Mouse (Mus musculus): ENCODE measurements around the gene Slc12a5. TPM values are rescaled to one million over a fixed set of nuclear protein-coding genes. Genes with fewer than 3 reads are reported as not detected.
A peak's percentile ranks its signal among the peaks of the same experiment; 100 is the strongest.

Slc12a5 gene
- total RNA-seq, 2 experiments from 2014 or later, result 0.36 to 0.53 TPM

DNA sequence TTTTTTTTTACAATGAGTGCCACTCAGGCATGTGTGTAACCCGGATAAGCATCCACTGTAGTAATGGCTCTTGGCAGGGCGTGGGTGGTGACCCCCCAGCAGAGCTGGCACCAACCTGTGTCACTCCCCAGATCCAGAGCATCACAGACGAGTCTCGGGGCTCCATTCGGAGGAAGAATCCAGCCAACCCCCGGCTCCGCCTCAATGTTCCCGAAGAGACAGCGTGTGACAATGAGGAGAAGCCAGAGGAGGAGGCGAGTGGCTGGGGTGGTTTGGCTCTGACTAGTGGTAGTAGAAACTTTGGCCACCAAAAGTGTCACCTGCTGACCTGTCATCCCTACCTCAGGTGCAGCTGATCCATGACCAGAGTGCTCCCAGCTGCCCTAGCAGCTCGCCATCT is 35.4 kb downstream of the Slc12a5 start:
- intact Hi-C loops (cut with DNase I), result no loop called here
- TF ChIP-seq CTCF (IDR thresholded peaks at IDR 0.05), result no peak
- DNase-seq, result no peak
- Histone ChIP-seq H3K27ac (no peak overlapping the region), H3K4me3 (no peak overlapping the region)

- DNase-seq, result peak; percentile 25
- TF ChIP-seq CTCF (IDR thresholded peaks at IDR 0.05), result no peak
- Histone ChIP-seq H3K27ac (peak overlapping the region; percentile 16), H3K4me3 (peak overlapping the region; percentile 70)
- intact Hi-C loops (cut with DNase I), result no loop called here
Measured at GRCm38 (mm10) chr2:164996848-164997720, 36.5 kb downstream of the Slc12a5 start.

DNA sequence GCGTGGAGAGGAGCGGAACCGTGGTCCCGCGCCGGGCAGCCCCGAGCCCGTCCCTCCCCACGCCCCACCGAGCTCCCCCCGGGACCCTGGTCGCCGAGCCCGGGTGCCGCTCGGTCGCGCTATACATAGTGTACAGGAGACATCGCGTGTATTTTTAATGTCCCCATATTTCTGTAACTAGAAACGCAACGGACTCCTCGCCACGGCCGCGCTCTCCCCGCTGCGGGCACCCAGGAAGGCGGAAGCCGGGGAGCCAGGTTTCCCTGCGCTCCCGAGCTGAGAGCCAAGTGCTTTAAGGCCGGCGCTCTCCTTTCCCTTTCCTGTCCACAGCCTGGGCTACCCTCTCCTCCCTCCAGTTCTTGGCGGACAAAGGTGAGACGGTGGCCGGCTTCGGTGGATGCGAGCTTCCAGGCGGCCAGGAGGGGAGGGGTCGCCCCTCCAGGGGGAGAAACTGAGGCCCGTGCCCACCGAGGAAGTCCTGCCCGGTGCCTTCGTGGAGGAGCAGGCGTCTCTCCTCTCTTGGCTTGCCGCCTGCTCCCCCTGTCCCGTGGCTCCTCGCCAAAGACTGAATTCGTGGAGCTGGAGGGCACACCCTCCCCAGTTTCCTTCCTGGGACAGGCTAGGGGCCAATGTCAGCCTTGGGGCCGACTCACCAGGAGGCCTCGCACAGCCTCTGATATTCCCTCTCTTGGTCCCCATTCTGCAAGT is 37.3 kb downstream of the Slc12a5 start:
- intact Hi-C loops (cut with DNase I), result no loop called here
- TF ChIP-seq CTCF (IDR thresholded peaks at IDR 0.05), result no peak
- Histone ChIP-seq H3K4me3 (peak overlapping the region; percentile 70), H3K27ac (peak overlapping the region; percentile 16)
- peak; percentile 51 for DNase-seq

DNA sequence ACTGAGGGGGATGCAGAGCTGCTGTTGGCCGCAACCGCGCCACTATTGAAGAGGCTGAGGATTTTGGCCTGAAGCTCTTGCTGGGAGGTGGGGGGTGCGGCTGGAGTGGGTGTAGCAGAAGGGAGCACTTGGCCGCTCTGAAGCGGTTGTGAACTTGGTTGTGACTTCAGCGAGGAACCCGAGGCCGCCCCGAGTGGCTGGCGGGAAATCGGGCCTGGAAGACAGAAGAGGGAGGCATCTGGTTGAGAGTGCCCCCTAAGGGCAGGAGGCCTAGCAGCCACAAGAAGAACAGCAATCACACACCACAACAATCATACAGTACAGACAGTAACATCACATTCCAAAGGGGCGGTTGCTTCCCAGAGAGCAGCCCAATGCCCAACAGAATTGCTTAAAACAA is 41.4 kb downstream of the Slc12a5 start:
- no peak for DNase-seq
- no peak overlapping the region for H3K27ac ChIP-seq
- TF ChIP-seq CTCF (IDR thresholded peaks at IDR 0.05), result no peak
- intact Hi-C loops (cut with DNase I), result no loop called here
- no peak overlapping the region for H3K4me3 ChIP-seq

- H3K4me3 ChIP-seq, result no peak overlapping the region
- intact Hi-C loops (cut with DNase I), result no loop called here
- no peak overlapping the region for H3K27ac ChIP-seq
- TF ChIP-seq CTCF (IDR thresholded peaks at IDR 0.05), result no peak
- no peak for DNase-seq
Measured at GRCm38 (mm10) chr2:165003108-165003507, 42.5 kb downstream of the Slc12a5 start.

- H3K4me3 ChIP-seq, result no peak overlapping the region
- no peak for DNase-seq
- no peak for TF ChIP-seq CTCF (IDR thresholded peaks at IDR 0.05)
- H3K27ac ChIP-seq, result no peak overlapping the region
- intact Hi-C loops (cut with DNase I), result no loop called here
Measured at GRCm38 (mm10) chr2:165004237-165004636, 43.6 kb downstream of the Slc12a5 start.

GRCm38 (mm10) chr2:165006813-165007212 is 46.2 kb downstream of the Slc12a5 start:
- no peak overlapping the region for H3K27ac ChIP-seq
- H3K4me3 ChIP-seq, result no peak overlapping the region
- no peak for DNase-seq
- intact Hi-C loops (cut with DNase I), result no loop called here
- no peak for TF ChIP-seq CTCF (IDR thresholded peaks at IDR 0.05)

DNA sequence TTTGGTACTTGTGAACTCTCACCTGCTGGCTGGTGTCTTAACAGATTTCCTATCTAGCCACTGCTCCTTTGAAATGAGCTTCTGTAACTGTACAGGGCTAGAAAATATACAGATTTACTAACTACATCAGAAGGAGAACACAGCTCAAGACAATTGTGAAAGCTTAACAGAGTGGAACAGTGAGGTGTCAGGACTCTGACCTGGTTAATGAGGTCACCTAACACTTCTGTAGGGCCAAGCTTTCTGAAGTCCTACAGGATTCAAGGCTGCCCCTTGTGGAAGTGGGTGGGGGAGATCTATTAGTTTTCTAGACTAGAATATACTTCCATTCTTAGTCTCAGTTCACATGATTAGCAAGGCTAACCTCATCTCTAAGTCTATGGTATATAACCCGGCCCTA is 47.4 kb downstream of the Slc12a5 start:
- H3K4me3 ChIP-seq, result no peak overlapping the region
- no peak for TF ChIP-seq CTCF (IDR thresholded peaks at IDR 0.05)
- DNase-seq, result no peak
- H3K27ac ChIP-seq, result no peak overlapping the region
- intact Hi-C loops (cut with DNase I), result no loop called here

DNA sequence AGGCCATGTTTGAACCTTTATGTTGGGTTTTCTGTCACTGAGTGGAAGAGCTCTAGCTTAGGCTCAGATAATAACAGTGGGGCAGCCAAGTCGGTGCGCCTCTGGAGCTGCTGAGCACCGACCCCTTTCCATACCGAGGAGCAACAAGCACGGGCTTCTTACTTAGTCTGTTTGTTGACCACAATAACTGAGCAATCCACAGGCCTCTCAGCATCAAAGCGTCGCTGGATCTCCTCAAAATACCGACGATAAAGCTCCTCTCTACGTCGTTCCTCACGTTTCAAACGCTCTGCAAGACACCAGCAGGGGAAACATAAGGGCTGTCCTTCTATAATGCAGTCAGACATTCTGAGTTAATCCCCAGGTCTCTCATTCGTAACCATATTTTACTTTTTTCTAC is 48.6 kb downstream of the Slc12a5 start:
- no peak overlapping the region for H3K4me3 ChIP-seq
- intact Hi-C loops (cut with DNase I), result no loop called here
- DNase-seq, result no peak
- no peak overlapping the region for H3K27ac ChIP-seq
- TF ChIP-seq CTCF (IDR thresholded peaks at IDR 0.05), result no peak

- intact Hi-C loops (cut with DNase I), result no loop called here
- Histone ChIP-seq H3K27ac (no peak overlapping the region), H3K4me3 (no peak overlapping the region)
- no peak for TF ChIP-seq CTCF (IDR thresholded peaks at IDR 0.05)
- DNase-seq, result no peak
Measured at GRCm38 (mm10) chr2:165009581-165009980, 49.0 kb downstream of the Slc12a5 start.

- H3K27ac ChIP-seq, result no peak overlapping the region
- no peak for TF ChIP-seq CTCF (IDR thresholded peaks at IDR 0.05)
- no peak for DNase-seq
- no peak overlapping the region for H3K4me3 ChIP-seq
- intact Hi-C loops (cut with DNase I), result no loop called here
Measured at GRCm38 (mm10) chr2:165010351-165010750, 49.7 kb downstream of the Slc12a5 start.

DNA sequence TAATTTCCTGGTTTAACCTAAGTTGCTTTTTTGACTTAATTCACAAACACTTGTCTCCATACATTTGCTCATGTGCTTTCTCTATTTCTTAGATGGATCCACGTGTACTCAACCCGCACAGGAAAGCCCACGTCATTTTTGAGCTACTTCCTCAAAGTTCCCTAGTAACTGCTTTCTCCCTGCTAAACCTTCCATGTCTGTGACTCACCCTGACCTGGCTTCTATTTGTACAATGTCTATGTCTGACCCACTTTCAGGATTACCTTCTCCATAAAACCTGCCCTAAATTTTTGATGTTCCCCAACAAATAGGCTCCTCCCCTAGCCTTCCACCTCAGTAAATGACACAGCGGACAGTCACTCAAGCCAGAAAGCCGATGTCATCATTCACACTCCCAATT is 54.3 kb downstream of the Slc12a5 start:
- H3K27ac ChIP-seq, result no peak overlapping the region
- H3K4me3 ChIP-seq, result no peak overlapping the region
- intact Hi-C loops (cut with DNase I), result loop anchor here (5.0 kb wide), 1 partner anchor 98 kb away; no protein-coding TSS in a partner anchor
- no peak for DNase-seq
- no peak for TF ChIP-seq CTCF (IDR thresholded peaks at IDR 0.05)

DNA sequence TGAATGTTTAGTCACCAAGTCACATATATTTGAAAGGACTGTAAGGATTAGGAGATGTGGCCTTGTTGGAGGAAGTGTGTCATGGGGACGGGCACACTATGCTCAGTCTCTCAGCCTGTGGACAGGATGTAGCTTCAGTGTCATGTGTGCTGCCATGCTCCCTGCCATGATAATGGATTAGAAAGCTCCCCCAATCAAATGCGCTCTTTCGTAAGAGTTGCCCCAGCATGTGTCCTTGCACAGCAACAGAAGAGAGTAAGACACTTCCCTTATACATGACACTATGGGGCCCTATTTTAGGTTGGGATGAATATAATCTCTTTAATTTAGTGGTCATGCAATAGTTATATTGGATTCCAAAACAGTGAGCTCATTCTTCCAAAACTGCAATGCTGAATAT is 59.9 kb downstream of the Slc12a5 start:
- TF ChIP-seq CTCF (IDR thresholded peaks at IDR 0.05), result no peak
- Histone ChIP-seq H3K4me3 (no peak overlapping the region), H3K27ac (no peak overlapping the region)
- intact Hi-C loops (cut with DNase I), result no loop called here
- DNase-seq, result no peak

Measured in gastrocnemius, adult 2 months (tissue).